Comparison of ENCODE assay signal across 8 mouse cellular contexts in the genomic region with DNA sequence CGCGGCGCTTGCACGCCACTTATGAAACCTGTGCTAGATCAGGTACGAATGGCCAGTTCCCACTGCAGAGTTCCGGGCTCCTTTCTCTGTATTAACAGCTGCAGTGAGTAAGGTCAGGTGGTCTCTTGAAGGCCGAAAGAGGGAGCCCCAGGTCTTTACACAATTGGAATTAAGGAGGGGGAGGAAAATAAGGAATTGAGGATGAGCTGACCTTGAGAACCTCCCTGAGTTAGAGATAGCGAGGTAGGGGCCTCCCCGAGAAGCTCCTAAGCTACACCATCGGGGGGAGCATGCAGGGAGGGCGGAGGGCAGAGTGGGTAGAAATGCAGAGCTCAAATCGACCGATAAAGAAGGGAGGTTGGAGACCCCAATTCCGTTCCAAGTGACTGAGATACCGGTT. TPM values are rescaled to one million over a fixed set of nuclear protein-coding genes. Genes with fewer than 3 reads are reported as not detected.
DNase-seq lines count a peak whose midpoint lies in the region; ATAC-seq and TF ChIP-seq lines count a peak whose summit lies in the region.

No protein-coding gene starts in this region.

- no peaks in the 10 kb centered on the region for H3K9me3 ChIP-seq in embryonic facial prominence, embryonic 12.5 days
- no peaks in the 10 kb centered on the region for H3K9me3 ChIP-seq in intestine, postnatal 0 days (ENCODE audit: control insufficient read depth)
- no peaks in the 10 kb centered on the region for H3K9me3 ChIP-seq in neural tube, embryonic 12.5 days

- TF ChIP-seq CTCF in intestine, postnatal 0 days (IDR thresholded peaks at IDR 0.05; ENCODE audit: low read depth), result no peak

- peak overlapping the region; percentile 94 for H3K4me2 ChIP-seq in embryonic facial prominence, embryonic 12.5 days (replicated peaks)
- H3K4me2 ChIP-seq in intestine, postnatal 0 days (replicated peaks; ENCODE audit: low read depth), result peak overlapping the region; percentile 87
- peak overlapping the region; percentile 85 for H3K4me2 ChIP-seq in neural tube, embryonic 12.5 days (replicated peaks)

- peak overlapping the region; percentile 58 for H3K4me3 ChIP-seq in embryonic facial prominence, embryonic 12.5 days
- peak overlapping the region; percentile 74 for H3K4me3 ChIP-seq in intestine, postnatal 0 days (ENCODE audit: low read depth, low read length)
- peak overlapping the region; percentile 63 for H3K4me3 ChIP-seq in neural tube, embryonic 12.5 days

- intact Hi-C loops in heart, postnatal 25 days (cut with DNase I), result no loop called here

- H3K4me1 ChIP-seq in embryonic facial prominence, embryonic 12.5 days, result peaks cover 11% of the 10 kb centered on the region; the same call in 1 of the 2 replicates
- 0 out of 2 replicates have a peak, but pooled peaks cover 1% of the 10 kb centered on the region for H3K4me1 ChIP-seq in intestine, postnatal 0 days (replicated peaks; ENCODE audit: control insufficient read depth, insufficient read depth, low read length)
- H3K4me1 ChIP-seq in neural tube, embryonic 12.5 days, result peaks cover 12% of the 10 kb centered on the region

- H3K27ac ChIP-seq in embryonic facial prominence, embryonic 12.5 days, result no peak overlapping the region
- H3K27ac ChIP-seq in intestine, postnatal 0 days (ENCODE audit: low read depth, low read length), result peak overlapping the region; percentile 83
- H3K27ac ChIP-seq in neural tube, embryonic 12.5 days, result no peak overlapping the region

- H3K9ac ChIP-seq in embryonic facial prominence, embryonic 12.5 days, result peak overlapping the region; percentile 85
- H3K9ac ChIP-seq in intestine, postnatal 0 days (ENCODE audit: low read depth, low read length), result peak overlapping the region; percentile 54
- peak overlapping the region; percentile 51; the same call in 1 of the 2 replicates for H3K9ac ChIP-seq in neural tube, embryonic 12.5 days

- no peak for ATAC-seq in embryonic facial prominence, embryonic 12.5 days (ENCODE audit: insufficient number of reproducible peaks, insufficient read depth, low FRiP score, low TSS enrichment)
- peak; percentile 12 for ATAC-seq in intestine, postnatal 0 days
- peak; percentile 55 for ATAC-seq in neural tube, embryonic 12.5 days (ENCODE audit: low FRiP score, low read depth)

- WGBS in embryonic facial prominence, embryonic 12.5 days, result 2% methylated on average over 15 of the region's 15 CpGs
- 1% methylated on average over 15 of the region's 15 CpGs for WGBS in intestine, postnatal 0 days
- 2% methylated on average over 15 of the region's 15 CpGs for WGBS in neural tube, embryonic 12.5 days

- H3K36me3 ChIP-seq in embryonic facial prominence, embryonic 12.5 days, result no peaks in the 10 kb centered on the region
- no peaks in the 10 kb centered on the region for H3K36me3 ChIP-seq in intestine, postnatal 0 days (ENCODE audit: control insufficient read depth, insufficient read depth)
- no peaks in the 10 kb centered on the region for H3K36me3 ChIP-seq in neural tube, embryonic 12.5 days

- 0 out of 2 replicates have a peak, but pooled peaks cover 7% of the 10 kb centered on the region for H3K27me3 ChIP-seq in embryonic facial prominence, embryonic 12.5 days
- no peaks in the 10 kb centered on the region for H3K27me3 ChIP-seq in intestine, postnatal 0 days (replicated peaks; ENCODE audit: control insufficient read depth, insufficient read depth, low read length)
- H3K27me3 ChIP-seq in neural tube, embryonic 12.5 days (replicated peaks), result peaks cover 14% of the 10 kb centered on the region; the same call in 1 of the 2 replicates

- peak; percentile 88 for DNase-seq in heart, adult 11 months
- no peak for DNase-seq in heart, postnatal 25 days (ENCODE audit: low spot score)
- DNase-seq in 416B (ENCODE audit: low read depth), result peak; percentile 68
- DNase-seq in layer of hippocampus, adult 8-10 months (ENCODE audit: low spot score in 2 of 2), result no peak
- no peak for DNase-seq in right cerebral cortex, postnatal 36 days (ENCODE audit: low spot score in 2 of 2)

RNA-seq across cellular contexts. Expression of gene Mgst3, which starts 0.4 kb away (rescaled TPM):
- 100 to 1,000 TPM; 284 to 285 TPM for total RNA-seq in heart, postnatal 25 days (2021)
- 40.1 and 40.8 TPM in 2 replicates for polyA plus RNA-seq in embryonic facial prominence, embryonic 12.5 days (2016; fragmentation: Nextera tagmentation; extraction: Ambion mirVana)
- polyA plus RNA-seq in intestine, postnatal 0 days (2015; fragmentation: Nextera tagmentation; extraction: Ambion mirVana), result 305 and 323 TPM in 2 replicates
- polyA plus RNA-seq in neural tube, embryonic 12.5 days (2016; fragmentation: Nextera tagmentation; extraction: Ambion mirVana), result 72.0 and 76.5 TPM in 2 replicates
- 10 to 100 TPM; 67.6 to 74.1 (median 67.9) TPM for total RNA-seq in layer of hippocampus, adult 8-10 months (2022)

RNA-seq across cellular contexts. Expression of gene Aldh9a1, which starts 43.5 kb away (rescaled TPM):
- 10 to 100 TPM; 21.4 to 23.6 TPM for total RNA-seq in heart, postnatal 25 days (2021)
- 56.1 and 56.6 TPM in 2 replicates for polyA plus RNA-seq in embryonic facial prominence, embryonic 12.5 days (2016; fragmentation: Nextera tagmentation; extraction: Ambion mirVana)
- 185 and 214 TPM in 2 replicates for polyA plus RNA-seq in intestine, postnatal 0 days (2015; fragmentation: Nextera tagmentation; extraction: Ambion mirVana)
- polyA plus RNA-seq in neural tube, embryonic 12.5 days (2016; fragmentation: Nextera tagmentation; extraction: Ambion mirVana), result 29.6 and 30.8 TPM in 2 replicates
- 10 to 100 TPM; 26.6 to 33.8 (median 32.2) TPM for total RNA-seq in layer of hippocampus, adult 8-10 months (2022)

Comparison
In these comparisons a context has a peak if more than half of its experiments do, and no peak if none do; other contexts are left out.
1. DNase-seq: peak in heart, adult 11 months (single experiment) and 416B (single experiment); none in heart, postnatal 25 days (single experiment), layer of hippocampus, adult 8-10 months (0 of 2) and right cerebral cortex, postnatal 36 days (0 of 2).
2. Peak in every context shown above with its lines, with median percentiles within 50 percentile points of each other: H3K4me2 ChIP-seq, H3K4me3 ChIP-seq and H3K9ac ChIP-seq.